Mouse (Mus musculus): ENCODE data around the gene F3. TPM values are rescaled to one million over a fixed set of nuclear protein-coding genes. Genes with fewer than 3 reads are reported as not detected.
A peak's percentile ranks its signal among the peaks of the same experiment; 100 is the strongest.

F3 gene
- polyA plus RNA-seq, 1 experiment from 2014 or later: 9.2 TPM

GRCm38 (mm10) chr3:121700364-121700952, 22.9 kb upstream of the F3 start:
- no peak overlapping the region for H3K4me3 ChIP-seq (ENCODE audit: low read depth, low read length)
- ATAC-seq (replicated peaks; ENCODE audit: low FRiP score): peak; percentile 98
- peak overlapping the region; percentile 11; the same call in 1 of the 2 replicates for H3K4me2 ChIP-seq (ENCODE audit: low read depth, low read length, severe bottlenecking)
- WGBS: 12% methylated on average over 8 of the region's 8 CpGs
- no peaks in the 10 kb centered on the region for H3K27me3 ChIP-seq (ENCODE audit: control insufficient read depth, insufficient read depth, low read length)
- no peak overlapping the region; the same call in 1 of the 2 replicates for H3K9ac ChIP-seq (ENCODE audit: low read length)
- H3K27ac ChIP-seq (ENCODE audit: low read depth, low read length): peak overlapping the region; percentile 90
- peak; percentile 79 for DNase-seq (ENCODE audit: low spot score)
- peaks cover 17% of the 10 kb centered on the region for H3K4me1 ChIP-seq (replicated peaks; ENCODE audit: control insufficient read depth, insufficient read depth, low read length)
- no peaks in the 10 kb centered on the region for H3K9me3 ChIP-seq (ENCODE audit: control insufficient read depth, low read length)
- no peaks in the 10 kb centered on the region for H3K36me3 ChIP-seq (ENCODE audit: control insufficient read depth, insufficient read depth, low read length)

GRCm38 (mm10) chr3:121703155-121703879, 20.0 kb upstream of the F3 start:
- H3K9ac ChIP-seq (ENCODE audit: low read length): no peak overlapping the region
- H3K36me3 ChIP-seq (ENCODE audit: control insufficient read depth, insufficient read depth, low read length): no peaks in the 10 kb centered on the region
- no peaks in the 10 kb centered on the region for H3K27me3 ChIP-seq (ENCODE audit: control insufficient read depth, insufficient read depth, low read length)
- ATAC-seq (replicated peaks; ENCODE audit: low FRiP score): no peak
- H3K4me3 ChIP-seq (ENCODE audit: low read depth, low read length): no peak overlapping the region
- H3K9me3 ChIP-seq (ENCODE audit: control insufficient read depth, low read length): no peaks in the 10 kb centered on the region
- WGBS: 91% methylated on average over 7 of the region's 7 CpGs
- DNase-seq (ENCODE audit: low spot score): no peak
- H3K4me1 ChIP-seq (replicated peaks; ENCODE audit: control insufficient read depth, insufficient read depth, low read length): peaks cover 17% of the 10 kb centered on the region
- no peak overlapping the region for H3K27ac ChIP-seq (ENCODE audit: low read depth, low read length)
- no peak overlapping the region for H3K4me2 ChIP-seq (ENCODE audit: low read depth, low read length, severe bottlenecking)

GRCm38 (mm10) chr3:121703880-121704243, 19.5 kb upstream of the F3 start:
- Histone ChIP-seq H3K4me3 (ENCODE audit: low read depth, low read length) (no peak overlapping the region), H3K9me3 (ENCODE audit: control insufficient read depth, low read length) (no peaks in the 10 kb centered on the region), H3K4me2 (ENCODE audit: low read depth, low read length, severe bottlenecking) (no peak overlapping the region), H3K27ac (ENCODE audit: low read depth, low read length) (no peak overlapping the region), H3K9ac (ENCODE audit: low read length) (no peak overlapping the region), H3K4me1 (replicated peaks; ENCODE audit: control insufficient read depth, insufficient read depth, low read length) (peaks cover 17% of the 10 kb centered on the region), H3K27me3 (ENCODE audit: control insufficient read depth, insufficient read depth, low read length) (no peaks in the 10 kb centered on the region), H3K36me3 (ENCODE audit: control insufficient read depth, insufficient read depth, low read length) (no peaks in the 10 kb centered on the region)
- 75% methylated on average over 3 of the region's 3 CpGs for WGBS
- no peak for DNase-seq (ENCODE audit: low spot score)
- no peak for ATAC-seq (replicated peaks; ENCODE audit: low FRiP score)

GRCm38 (mm10) chr3:121706087-121706486, 17.2 kb upstream of the F3 start:
- H3K9me3 ChIP-seq (ENCODE audit: control insufficient read depth, low read length): no peaks in the 10 kb centered on the region
- no peak overlapping the region for H3K4me2 ChIP-seq (ENCODE audit: low read depth, low read length, severe bottlenecking)
- H3K4me3 ChIP-seq (ENCODE audit: low read depth, low read length): no peak overlapping the region
- H3K4me1 ChIP-seq (replicated peaks; ENCODE audit: control insufficient read depth, insufficient read depth, low read length): peaks cover 7% of the 10 kb centered on the region
- no peak overlapping the region for H3K27ac ChIP-seq (ENCODE audit: low read depth, low read length)
- ATAC-seq (replicated peaks; ENCODE audit: low FRiP score) (no peak), DNase-seq (ENCODE audit: low spot score) (no peak)
- no peaks in the 10 kb centered on the region for H3K27me3 ChIP-seq (ENCODE audit: control insufficient read depth, insufficient read depth, low read length)
- no peak overlapping the region for H3K9ac ChIP-seq (ENCODE audit: low read length)
- 82% methylated on average over 5 of the region's 5 CpGs for WGBS
- no peaks in the 10 kb centered on the region for H3K36me3 ChIP-seq (ENCODE audit: control insufficient read depth, insufficient read depth, low read length)

- ATAC-seq (replicated peaks; ENCODE audit: low FRiP score) (no peak), DNase-seq (ENCODE audit: low spot score) (no peak)
- Histone ChIP-seq H3K27me3 (ENCODE audit: control insufficient read depth, insufficient read depth, low read length) (no peaks in the 10 kb centered on the region), H3K4me3 (ENCODE audit: low read depth, low read length) (no peak overlapping the region), H3K4me2 (ENCODE audit: low read depth, low read length, severe bottlenecking) (no peak overlapping the region), H3K4me1 (replicated peaks; ENCODE audit: control insufficient read depth, insufficient read depth, low read length) (no peaks in the 10 kb centered on the region; the same call in 1 of the 2 replicates), H3K9ac (ENCODE audit: low read length) (no peak overlapping the region), H3K36me3 (ENCODE audit: control insufficient read depth, insufficient read depth, low read length) (no peaks in the 10 kb centered on the region), H3K9me3 (ENCODE audit: control insufficient read depth, low read length) (no peaks in the 10 kb centered on the region), H3K27ac (ENCODE audit: low read depth, low read length) (no peak overlapping the region)
- WGBS: 88% methylated on average over 4 of the region's 4 CpGs
These were observed 16.2 kb upstream of the F3 start for GRCm38 (mm10) chr3:121707106-121707505.

- H3K4me2 ChIP-seq (ENCODE audit: low read depth, low read length, severe bottlenecking): no peak overlapping the region
- WGBS: 85% methylated on average over 7 of the region's 7 CpGs
- no peak overlapping the region for H3K27ac ChIP-seq (ENCODE audit: low read depth, low read length)
- no peak overlapping the region for H3K4me3 ChIP-seq (ENCODE audit: low read depth, low read length)
- no peak for DNase-seq (ENCODE audit: low spot score)
- no peaks in the 10 kb centered on the region for H3K36me3 ChIP-seq (ENCODE audit: control insufficient read depth, insufficient read depth, low read length)
- no peak for ATAC-seq (replicated peaks; ENCODE audit: low FRiP score)
- no peaks in the 10 kb centered on the region for H3K4me1 ChIP-seq (replicated peaks; ENCODE audit: control insufficient read depth, insufficient read depth, low read length)
- no peak overlapping the region for H3K9ac ChIP-seq (ENCODE audit: low read length)
- no peaks in the 10 kb centered on the region for H3K9me3 ChIP-seq (ENCODE audit: control insufficient read depth, low read length)
- H3K27me3 ChIP-seq (ENCODE audit: control insufficient read depth, insufficient read depth, low read length): no peaks in the 10 kb centered on the region
These were observed 12.3 kb upstream of the F3 start for GRCm38 (mm10) chr3:121710894-121711531.

GRCm38 (mm10) chr3:121712222-121712621, 11.1 kb upstream of the F3 start:
- no peak overlapping the region for H3K27ac ChIP-seq (ENCODE audit: low read depth, low read length)
- no peak overlapping the region for H3K4me3 ChIP-seq (ENCODE audit: low read depth, low read length)
- H3K9ac ChIP-seq (ENCODE audit: low read length): no peak overlapping the region
- no peak overlapping the region for H3K4me2 ChIP-seq (ENCODE audit: low read depth, low read length, severe bottlenecking)
- no peak for DNase-seq (ENCODE audit: low spot score)
- H3K27me3 ChIP-seq (ENCODE audit: control insufficient read depth, insufficient read depth, low read length): no peaks in the 10 kb centered on the region
- WGBS: 85% methylated on average over 4 of the region's 4 CpGs
- no peaks in the 10 kb centered on the region for H3K36me3 ChIP-seq (ENCODE audit: control insufficient read depth, insufficient read depth, low read length)
- no peak for ATAC-seq (replicated peaks; ENCODE audit: low FRiP score)
- H3K9me3 ChIP-seq (ENCODE audit: control insufficient read depth, low read length): no peaks in the 10 kb centered on the region
- H3K4me1 ChIP-seq (replicated peaks; ENCODE audit: control insufficient read depth, insufficient read depth, low read length): no peaks in the 10 kb centered on the region

GRCm38 (mm10) chr3:121713151-121713701, 10.1 kb upstream of the F3 start:
- H3K36me3 ChIP-seq (ENCODE audit: control insufficient read depth, insufficient read depth, low read length): no peaks in the 10 kb centered on the region
- DNase-seq (ENCODE audit: low spot score) (no peak), ATAC-seq (replicated peaks; ENCODE audit: low FRiP score) (no peak)
- H3K4me1 ChIP-seq (replicated peaks; ENCODE audit: control insufficient read depth, insufficient read depth, low read length): no peaks in the 10 kb centered on the region
- no peak overlapping the region for H3K4me2 ChIP-seq (ENCODE audit: low read depth, low read length, severe bottlenecking)
- no peaks in the 10 kb centered on the region for H3K27me3 ChIP-seq (ENCODE audit: control insufficient read depth, insufficient read depth, low read length)
- no peaks in the 10 kb centered on the region for H3K9me3 ChIP-seq (ENCODE audit: control insufficient read depth, low read length)
- H3K27ac ChIP-seq (ENCODE audit: low read depth, low read length): no peak overlapping the region
- no peak overlapping the region for H3K9ac ChIP-seq (ENCODE audit: low read length)
- WGBS: 89% methylated on average over 17 of the region's 17 CpGs
- H3K4me3 ChIP-seq (ENCODE audit: low read depth, low read length): no peak overlapping the region
